Mouse (Mus musculus) stomach, postnatal 0 days (tissue): Measurements from ENCODE around the gene Tex46.

Experiments used
- CTCF ChIP-seq: IDR thresholded peaks from 2 replicates; pipeline ENCODE4 v1.5.1; 2016; ENCODE audit warnings: antibody characterized with exemption, low read depth, mild to moderate bottlenecking, moderate library complexity
- EP300 ChIP-seq: optimal IDR thresholded peaks from 2 replicates; pipeline ENCODE3; 2016; ENCODE audit warnings: antibody characterized with exemption

DNA sequence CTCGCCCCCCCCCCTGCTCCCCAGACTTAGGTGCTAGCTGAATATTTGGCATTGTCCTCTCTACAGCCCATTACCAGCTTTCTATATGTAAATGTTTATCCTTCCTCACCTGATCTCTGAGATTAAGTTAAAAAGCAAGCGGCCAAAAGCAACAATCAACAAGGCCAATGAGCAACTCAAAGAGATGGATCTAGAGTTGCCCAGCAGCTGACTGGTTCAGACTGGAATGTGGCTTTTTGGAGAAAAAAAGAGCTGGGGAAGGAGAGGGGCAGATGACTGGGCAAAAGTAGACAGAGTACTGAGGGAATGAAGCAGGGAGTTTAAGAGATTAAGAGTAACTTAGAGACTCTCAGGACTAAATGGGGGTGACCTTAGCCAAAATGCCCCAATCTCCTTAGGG lies 16.2 kb upstream of the Tex46 start:
- no peak for TF ChIP-seq CTCF
- TF ChIP-seq EP300: no peak
